Mouse (Mus musculus) left cerebral cortex, postnatal 10 days (tissue): ENCODE data around the gene Pi16. TPM values are rescaled to one million over a fixed set of nuclear protein-coding genes. Genes with fewer than 3 reads are reported as not detected.

Experiments
- total RNA-seq, 2 experiments: library from RNA; stranded (reverse); gene quantifications; 2 replicates each; pipeline ENCODE4 v1.2.3; 2021

The Pi16 gene
- total RNA-seq, 2 experiments from 2014 or later, result 1.6 to 1.8 TPM

Other genes with a start within 250 kb of the Pi16 start
- gene Cdkn1a, start 226.7 kb upstream of the Pi16 start, total RNA-seq, result 10 to 100 TPM; 34.2 to 40.4 TPM
- under 1 TPM in 1 of 2 experiments, not detected in 1; 0.15 TPM for gene Rab44, start 203.5 kb upstream of the Pi16 start, total RNA-seq
- gene Cpne5, start 79.5 kb upstream of the Pi16 start, total RNA-seq, result 10 to 100 TPM; 88.1 to 89.7 TPM
- 10 to 100 TPM; 20.7 to 24.3 TPM for gene Ppil1, start 53.5 kb upstream of the Pi16 start, total RNA-seq
- 100 to 1,000 TPM in 1 of 2 experiments, 10 to 100 TPM in 1; 99.5 to 108 TPM for gene BC004004, start 48.9 kb upstream of the Pi16 start, total RNA-seq
- 100 to 1,000 TPM; 493 to 499 TPM for gene Mtch1, start 30.3 kb downstream of the Pi16 start, total RNA-seq
- 10 to 100 TPM in 1 of 2 experiments, 1 to 10 TPM in 1; 8.7 to 10.4 TPM for gene Fgd2, start 43.2 kb downstream of the Pi16 start, total RNA-seq
- 1 to 10 TPM; 3.7 to 5.2 TPM for gene Pim1, start 173.1 kb downstream of the Pi16 start, total RNA-seq
- gene Gm17657, start 232.0 kb downstream of the Pi16 start, total RNA-seq, result not detected
- 10 to 100 TPM; 47.1 to 48.1 TPM for gene Tbc1d22b, start 232.1 kb downstream of the Pi16 start, total RNA-seq
- not detected for gene Tmem217, start 234.7 kb downstream of the Pi16 start, total RNA-seq